Mouse (Mus musculus): ENCODE results near the gene Eln. TPM values are rescaled to one million over a fixed set of nuclear protein-coding genes. Genes with fewer than 3 reads are reported as not detected.

Gene Eln
- polyA plus RNA-seq, 1 experiment from 2014 or later = 77.7 TPM

GRCm38 (mm10) chr5:134739951-134740350 lies 7.2 kb downstream of the Eln start:
- no peaks in the 10 kb centered on the region for H3K4me1 ChIP-seq (replicated peaks; ENCODE audit: insufficient read depth, low read length)
- H3K9ac ChIP-seq (ENCODE audit: low read depth, low read length) = no peak overlapping the region
- DNase-seq (ENCODE audit: low spot score) (no peak), ATAC-seq (replicated peaks; ENCODE audit: low FRiP score, low read depth) (no peak)
- no peak overlapping the region for H3K4me2 ChIP-seq (ENCODE audit: low read length)
- H3K9me3 ChIP-seq (replicated peaks; ENCODE audit: low read length) = no peaks in the 10 kb centered on the region
- WGBS = 52% methylated on average over 3 of the region's 3 CpGs
- H3K4me3 ChIP-seq (replicated peaks; ENCODE audit: low read depth, low read length) = no peak overlapping the region
- no peak overlapping the region for H3K27ac ChIP-seq
- H3K36me3 ChIP-seq (ENCODE audit: insufficient read depth, low read length) = no peaks in the 10 kb centered on the region
- TF ChIP-seq CTCF (IDR thresholded peaks at IDR 0.05; ENCODE audit: low read depth) = no peak
- H3K27me3 ChIP-seq (ENCODE audit: insufficient read depth, low read length) = no peaks in the 10 kb centered on the region

- WGBS = 78% methylated on average over 2 of the region's 2 CpGs
- Histone ChIP-seq H3K36me3 (ENCODE audit: insufficient read depth, low read length) (no peaks in the 10 kb centered on the region), H3K4me1 (replicated peaks; ENCODE audit: insufficient read depth, low read length) (no peaks in the 10 kb centered on the region), H3K4me3 (replicated peaks; ENCODE audit: low read depth, low read length) (no peak overlapping the region), H3K27me3 (ENCODE audit: insufficient read depth, low read length) (no peaks in the 10 kb centered on the region), H3K9ac (ENCODE audit: low read depth, low read length) (no peak overlapping the region), H3K9me3 (replicated peaks; ENCODE audit: low read length) (no peaks in the 10 kb centered on the region), H3K27ac (no peak overlapping the region), H3K4me2 (ENCODE audit: low read length) (no peak overlapping the region)
- DNase-seq (ENCODE audit: low spot score) (no peak), ATAC-seq (replicated peaks; ENCODE audit: low FRiP score, low read depth) (no peak)
- no peak for TF ChIP-seq CTCF (IDR thresholded peaks at IDR 0.05; ENCODE audit: low read depth)
Measured at GRCm38 (mm10) chr5:134734920-134735319, 12.2 kb downstream of the Eln start.

GRCm38 (mm10) chr5:134734072-134734471 lies 13.1 kb downstream of the Eln start:
- 73% methylated on average over 5 of the region's 5 CpGs for WGBS
- DNase-seq (ENCODE audit: low spot score) = no peak
- no peak overlapping the region for H3K4me2 ChIP-seq (ENCODE audit: low read length)
- no peaks in the 10 kb centered on the region for H3K9me3 ChIP-seq (replicated peaks; ENCODE audit: low read length)
- no peak for ATAC-seq (replicated peaks; ENCODE audit: low FRiP score, low read depth)
- H3K36me3 ChIP-seq (ENCODE audit: insufficient read depth, low read length) = no peaks in the 10 kb centered on the region
- H3K27me3 ChIP-seq (ENCODE audit: insufficient read depth, low read length) = no peaks in the 10 kb centered on the region
- H3K27ac ChIP-seq = no peak overlapping the region
- H3K9ac ChIP-seq (ENCODE audit: low read depth, low read length) = no peak overlapping the region
- TF ChIP-seq CTCF (IDR thresholded peaks at IDR 0.05; ENCODE audit: low read depth) = no peak
- H3K4me3 ChIP-seq (replicated peaks; ENCODE audit: low read depth, low read length) = no peak overlapping the region
- H3K4me1 ChIP-seq (replicated peaks; ENCODE audit: insufficient read depth, low read length) = no peaks in the 10 kb centered on the region

GRCm38 (mm10) chr5:134733241-134733640 lies 13.9 kb downstream of the Eln start:
- Histone ChIP-seq H3K4me3 (replicated peaks; ENCODE audit: low read depth, low read length) (no peak overlapping the region), H3K9me3 (replicated peaks; ENCODE audit: low read length) (no peaks in the 10 kb centered on the region), H3K4me2 (ENCODE audit: low read length) (no peak overlapping the region), H3K4me1 (replicated peaks; ENCODE audit: insufficient read depth, low read length) (no peaks in the 10 kb centered on the region), H3K27me3 (ENCODE audit: insufficient read depth, low read length) (no peaks in the 10 kb centered on the region), H3K36me3 (ENCODE audit: insufficient read depth, low read length) (no peaks in the 10 kb centered on the region), H3K9ac (ENCODE audit: low read depth, low read length) (no peak overlapping the region), H3K27ac (no peak overlapping the region)
- 67% methylated on average over 4 of the region's 4 CpGs for WGBS
- no peak for DNase-seq (ENCODE audit: low spot score)
- ATAC-seq (replicated peaks; ENCODE audit: low FRiP score, low read depth) = no peak
- no peak for TF ChIP-seq CTCF (IDR thresholded peaks at IDR 0.05; ENCODE audit: low read depth)

- H3K4me2 ChIP-seq (ENCODE audit: low read length) = no peak overlapping the region
- H3K4me3 ChIP-seq (replicated peaks; ENCODE audit: low read depth, low read length) = no peak overlapping the region
- no peaks in the 10 kb centered on the region for H3K27me3 ChIP-seq (ENCODE audit: insufficient read depth, low read length)
- no peak for TF ChIP-seq CTCF (IDR thresholded peaks at IDR 0.05; ENCODE audit: low read depth)
- ATAC-seq (replicated peaks; ENCODE audit: low FRiP score, low read depth) = no peak
- DNase-seq (ENCODE audit: low spot score) = no peak
- H3K36me3 ChIP-seq (ENCODE audit: insufficient read depth, low read length) = no peaks in the 10 kb centered on the region
- no peaks in the 10 kb centered on the region for H3K4me1 ChIP-seq (replicated peaks; ENCODE audit: insufficient read depth, low read length)
- H3K9ac ChIP-seq (ENCODE audit: low read depth, low read length) = no peak overlapping the region
- no peaks in the 10 kb centered on the region for H3K9me3 ChIP-seq (replicated peaks; ENCODE audit: low read length)
- WGBS = 93% methylated on average over 12 of the region's 12 CpGs
- no peak overlapping the region for H3K27ac ChIP-seq
Measured at GRCm38 (mm10) chr5:134729124-134729523, 18.0 kb downstream of the Eln start.

- Histone ChIP-seq H3K4me2 (ENCODE audit: low read length) (no peak overlapping the region), H3K9me3 (replicated peaks; ENCODE audit: low read length) (no peaks in the 10 kb centered on the region), H3K27me3 (ENCODE audit: insufficient read depth, low read length) (no peaks in the 10 kb centered on the region), H3K9ac (ENCODE audit: low read depth, low read length) (no peak overlapping the region), H3K4me3 (replicated peaks; ENCODE audit: low read depth, low read length) (no peak overlapping the region), H3K36me3 (ENCODE audit: insufficient read depth, low read length) (no peaks in the 10 kb centered on the region), H3K27ac (no peak overlapping the region), H3K4me1 (replicated peaks; ENCODE audit: insufficient read depth, low read length) (no peaks in the 10 kb centered on the region)
- TF ChIP-seq CTCF (IDR thresholded peaks at IDR 0.05; ENCODE audit: low read depth) = no peak
- 69% methylated on average over 3 of the region's 3 CpGs for WGBS
- ATAC-seq (replicated peaks; ENCODE audit: low FRiP score, low read depth) (no peak), DNase-seq (ENCODE audit: low spot score) (no peak)
Measured at GRCm38 (mm10) chr5:134728535-134728934, 18.6 kb downstream of the Eln start.

- Histone ChIP-seq H3K9me3 (replicated peaks; ENCODE audit: low read length) (no peaks in the 10 kb centered on the region), H3K4me1 (replicated peaks; ENCODE audit: insufficient read depth, low read length) (no peaks in the 10 kb centered on the region), H3K36me3 (ENCODE audit: insufficient read depth, low read length) (no peaks in the 10 kb centered on the region), H3K27me3 (ENCODE audit: insufficient read depth, low read length) (no peaks in the 10 kb centered on the region), H3K27ac (no peak overlapping the region), H3K9ac (ENCODE audit: low read depth, low read length) (no peak overlapping the region), H3K4me3 (replicated peaks; ENCODE audit: low read depth, low read length) (no peak overlapping the region), H3K4me2 (ENCODE audit: low read length) (no peak overlapping the region)
- WGBS = 81% methylated on average over 8 of the region's 8 CpGs
- DNase-seq (ENCODE audit: low spot score) (no peak), ATAC-seq (replicated peaks; ENCODE audit: low FRiP score, low read depth) (no peak)
- no peak for TF ChIP-seq CTCF (IDR thresholded peaks at IDR 0.05; ENCODE audit: low read depth)
Measured at GRCm38 (mm10) chr5:134727001-134727639, 20.0 kb downstream of the Eln start.

All from kidney, postnatal 0 days (tissue).